Mouse (Mus musculus) cerebellum, adult (tissue): ENCODE measurements around the gene Acot5.

ENCODE experiments used
- ATAC-seq: cut with Nextera tagmentation; 2 replicates; pipeline ENCODE4 v1.9.2; 2017; ENCODE audit warnings: mild to moderate bottlenecking, moderate library complexity, mixed read lengths; ENCODE audit not compliant: insufficient number of reproducible peaks, low FRiP score, low TSS enrichment

Acot5 gene

DNA sequence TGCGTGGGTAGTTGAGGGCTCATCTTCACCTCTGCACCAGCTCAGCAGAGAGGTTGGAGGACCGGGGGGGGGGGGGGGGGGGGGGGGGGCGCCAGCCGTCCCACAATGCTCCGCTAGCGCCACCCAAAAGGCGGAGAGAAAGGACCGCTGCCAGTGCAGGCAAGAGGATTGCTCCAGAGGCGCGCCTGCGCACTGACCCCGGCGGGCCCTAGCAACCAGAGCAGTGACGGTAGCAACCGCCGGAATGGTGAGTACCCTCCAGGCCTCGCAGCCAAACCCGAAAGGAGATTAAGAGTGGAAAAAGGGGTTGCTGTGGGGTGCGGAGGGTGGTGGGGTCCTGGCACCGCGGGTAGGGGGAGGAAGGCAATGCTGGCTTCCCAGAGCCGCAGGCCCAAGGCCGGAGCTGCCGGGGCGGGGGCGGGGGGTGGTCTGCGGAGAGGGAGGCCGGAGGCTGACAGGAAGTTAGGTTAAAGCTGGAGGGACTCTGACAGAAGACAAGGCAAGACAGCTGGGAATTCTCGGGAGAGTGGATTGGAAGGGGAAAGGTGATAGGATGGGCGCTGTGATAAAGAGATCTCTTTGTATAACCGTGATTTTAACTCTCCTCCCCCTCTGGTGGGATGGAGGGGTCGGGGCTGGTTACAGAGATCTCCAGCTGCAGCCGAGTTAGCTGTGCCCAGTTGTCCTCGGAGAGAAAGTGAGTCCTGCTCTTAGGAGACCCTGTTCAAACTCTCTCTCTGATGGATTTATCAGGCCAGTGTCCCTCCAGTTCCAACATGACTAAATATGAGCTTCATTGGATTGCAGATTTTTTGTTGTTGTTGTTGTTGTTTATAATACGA, 45.2 kb downstream of the Acot5 start, which contains the start of gene Dnal1:
Gene Dnal1, plus strand, starts transcription at position 214 of the 842 bp plus-strand sequence.
- ATAC-seq: peak; percentile 96

DNA sequence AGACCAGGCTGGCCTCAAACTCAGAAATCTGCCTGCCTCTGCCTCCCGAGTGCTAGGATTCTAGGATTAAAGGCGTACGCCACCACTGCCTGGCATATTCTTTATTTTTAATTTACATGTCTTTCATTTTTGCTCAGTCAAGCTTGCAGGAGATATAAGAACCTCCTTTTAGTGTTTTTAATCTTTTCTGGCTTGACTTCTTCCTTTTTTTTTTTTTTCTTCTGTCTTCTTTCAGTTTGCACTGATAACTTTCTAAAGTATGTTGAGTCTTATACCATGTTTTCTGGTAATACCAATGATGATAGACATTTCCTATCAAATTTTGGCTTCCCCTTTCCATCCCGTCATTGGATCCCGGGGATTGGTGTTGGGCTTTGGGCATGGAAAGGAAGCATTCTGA, 50.5 kb downstream of the Acot5 start:
- no peak for ATAC-seq
